Mouse (Mus musculus) embryonic fibroblast, embryonic 13.5 days (primary cell): ENCODE measurements around the gene Klhdc4. TPM values are rescaled to one million over a fixed set of nuclear protein-coding genes. Genes with fewer than 3 reads are reported as not detected.
A peak's percentile ranks its signal among the peaks of the same experiment; 100 is the strongest.

Experiments used
- H3K27ac ChIP-seq: 2 replicates; pipeline ENCODE4 v1.5.1; 2012; ENCODE audit warnings: low read length, control low read depth, inconsistent platforms; ENCODE audit not compliant: insufficient read depth
- H3K4me1 ChIP-seq: 2 replicates; pipeline ENCODE4 v1.6.1; 2011; ENCODE audit warnings: low read length; ENCODE audit not compliant: control insufficient read depth, insufficient read depth
- H3K4me3 ChIP-seq: 2 replicates; pipeline ENCODE4 v1.5.1; 2011; ENCODE audit warnings: mild to moderate bottlenecking, control low read depth, low read length; ENCODE audit not compliant: insufficient read depth
- CTCF ChIP-seq: IDR thresholded peaks from 2 replicates; pipeline ENCODE4 v1.5.1; 2011; ENCODE audit warnings: mild to moderate bottlenecking, control low read depth, low read length, moderate library complexity, borderline replicate concordance; ENCODE audit not compliant: insufficient read depth
- POLR2A ChIP-seq: IDR thresholded peaks from 2 replicates; pipeline ENCODE4 v1.6.1; 2011; ENCODE audit warnings: low read depth, mild to moderate bottlenecking, control low read depth, low read length, moderate library complexity
- polyA plus RNA-seq: library from polyadenylated mRNA; stranded (reverse); fragments of >200 nt; gene quantifications from 2 replicates; pipeline ENCODE4 v1.2.4, GENCODE M21; 2011; ENCODE audit warnings: low read depth; ENCODE audit not compliant: missing spikeins, insufficient read length

Klhdc4 gene
- 21.1 and 26.4 TPM in 2 replicates for polyA plus RNA-seq

- peak; percentile 85 for TF ChIP-seq POLR2A
- TF ChIP-seq CTCF: no peak
- H3K27ac ChIP-seq: peak within 1 kb of the TSS; percentile 20; the same call in 1 of the 2 replicates
These were observed at the start of gene Klhdc4 for GRCm38 (mm10) chr8:121829048-121829776. Gene Klhdc4 (minus strand): TSS chr8:121829569.

DNA sequence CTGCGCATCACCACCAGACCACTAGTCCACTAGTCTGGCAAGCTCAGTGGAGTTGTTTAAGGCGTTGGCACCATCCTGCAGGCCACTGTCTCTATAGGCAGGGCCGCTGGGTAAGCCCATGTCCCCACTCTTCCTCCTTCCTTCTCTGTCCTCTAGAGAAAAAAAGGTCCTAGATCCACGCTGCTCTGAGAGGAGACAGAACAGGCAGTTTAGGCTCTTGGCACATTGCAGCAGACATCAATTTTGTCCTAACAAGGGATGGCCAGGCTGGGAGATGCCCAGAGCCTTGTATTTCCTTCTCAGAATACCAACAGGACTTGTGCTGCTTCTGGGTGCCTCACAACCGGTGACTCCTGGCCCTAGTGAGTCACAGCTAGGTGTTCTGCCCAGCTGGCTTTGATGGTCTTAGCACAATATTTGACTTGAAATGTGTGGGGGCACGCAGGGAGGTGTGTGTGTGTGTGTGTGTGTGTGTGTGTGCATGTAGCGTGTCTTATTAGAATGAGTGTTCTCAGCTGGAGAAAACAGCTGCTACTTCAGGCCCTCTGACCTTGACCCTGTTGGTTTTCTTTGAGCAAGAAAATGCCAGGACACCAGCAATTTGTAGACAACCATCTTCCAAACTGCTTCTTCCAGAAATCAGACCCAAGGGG is 48.6 kb upstream of the Klhdc4 start:
- H3K27ac ChIP-seq: no peak overlapping the region
- no peaks in the 10 kb centered on the region for H3K4me1 ChIP-seq
- no peak overlapping the region for H3K4me3 ChIP-seq

More at GRCm38 (mm10) chr8:121829048-121829776, at the start of gene Klhdc4:
- Histone ChIP-seq H3K4me3 (peak within 1 kb of the TSS; percentile 85), H3K4me1 (no peaks in the 10 kb centered on the region)

DNA sequence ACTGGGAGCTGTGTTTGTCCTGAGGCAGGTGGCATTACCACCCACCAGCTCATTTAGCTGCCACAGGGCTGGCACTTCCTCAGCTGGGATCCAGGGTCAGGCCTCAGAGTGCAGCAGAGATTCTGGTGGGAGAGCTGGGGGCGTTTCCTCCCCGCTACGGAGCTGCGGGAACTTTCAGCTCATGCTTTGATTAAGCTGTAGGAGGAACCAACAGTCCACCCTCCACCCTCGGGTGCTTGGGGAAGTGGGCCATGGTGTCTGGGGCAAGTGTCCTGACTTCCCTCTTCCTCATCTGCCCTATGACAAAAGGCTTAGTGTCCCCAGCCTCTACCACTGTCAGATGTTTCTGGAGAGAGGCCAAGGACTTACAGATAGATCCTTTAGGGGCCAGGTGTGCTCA is 47.8 kb upstream of the Klhdc4 start:
- no peak overlapping the region for H3K4me3 ChIP-seq
- TF ChIP-seq POLR2A (no peak), CTCF (no peak)

More for the DNA sequence above, 48.6 kb upstream of the Klhdc4 start:
- TF ChIP-seq POLR2A (no peak), CTCF (no peak)

GRCm38 (mm10) chr8:121875517-121875916 is 46.1 kb upstream of the Klhdc4 start:
- no peak for TF ChIP-seq POLR2A
- no peak for TF ChIP-seq CTCF
- Histone ChIP-seq H3K4me3 (no peak overlapping the region), H3K4me1 (no peaks in the 10 kb centered on the region), H3K27ac (no peak overlapping the region)

More for the DNA sequence above, 47.8 kb upstream of the Klhdc4 start:
- Histone ChIP-seq H3K27ac (no peak overlapping the region), H3K4me1 (no peaks in the 10 kb centered on the region)

GRCm38 (mm10) chr8:121875045-121875444 is 45.7 kb upstream of the Klhdc4 start:
- TF ChIP-seq POLR2A: no peak
- TF ChIP-seq CTCF: no peak
- Histone ChIP-seq H3K27ac (no peak overlapping the region), H3K4me3 (no peak overlapping the region), H3K4me1 (no peaks in the 10 kb centered on the region)

- Histone ChIP-seq H3K4me3 (no peak overlapping the region), H3K27ac (no peak overlapping the region), H3K4me1 (no peaks in the 10 kb centered on the region)
- no peak for TF ChIP-seq POLR2A
- peak; percentile 78; the same call in 1 of the 2 replicates for TF ChIP-seq CTCF
These were observed 44.7 kb upstream of the Klhdc4 start for GRCm38 (mm10) chr8:121874031-121874430.

- TF ChIP-seq POLR2A: no peak
- TF ChIP-seq CTCF: no peak
- H3K27ac ChIP-seq: no peak overlapping the region
- no peaks in the 10 kb centered on the region for H3K4me1 ChIP-seq
- no peak overlapping the region for H3K4me3 ChIP-seq
These were observed 42.6 kb upstream of the Klhdc4 start for GRCm38 (mm10) chr8:121871833-121872440.

GRCm38 (mm10) chr8:121870190-121870589 is 40.8 kb upstream of the Klhdc4 start:
- TF ChIP-seq CTCF (no peak), POLR2A (no peak)
- H3K27ac ChIP-seq: no peak overlapping the region
- H3K4me1 ChIP-seq: no peaks in the 10 kb centered on the region
- no peak overlapping the region for H3K4me3 ChIP-seq

DNA sequence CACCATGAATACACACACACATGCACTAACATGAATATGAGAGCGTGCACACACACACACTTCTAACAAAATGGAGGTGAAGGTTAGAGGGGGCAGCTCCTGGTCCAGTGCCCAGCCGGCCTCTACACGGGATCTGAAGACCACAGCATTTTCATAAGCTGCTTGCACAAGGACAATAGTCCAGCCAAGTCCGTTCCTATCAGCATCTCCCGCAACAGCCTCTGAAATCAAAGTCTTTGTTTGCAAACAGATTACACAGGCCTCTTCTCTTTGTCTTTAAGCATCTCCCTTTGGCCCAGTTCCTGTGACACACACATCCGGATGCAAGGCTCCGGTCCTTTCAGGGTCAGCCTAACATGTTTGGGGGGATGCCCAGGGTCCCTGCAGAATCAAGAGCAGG is 39.5 kb upstream of the Klhdc4 start:
- H3K4me3 ChIP-seq: no peak overlapping the region
- H3K27ac ChIP-seq: no peak overlapping the region
- no peaks in the 10 kb centered on the region for H3K4me1 ChIP-seq
- TF ChIP-seq CTCF (no peak), POLR2A (no peak)

- H3K4me3 ChIP-seq: no peak overlapping the region
- no peaks in the 10 kb centered on the region for H3K4me1 ChIP-seq
- no peak for TF ChIP-seq CTCF
- TF ChIP-seq POLR2A: no peak
- no peak overlapping the region for H3K27ac ChIP-seq
These were observed 38.8 kb upstream of the Klhdc4 start for GRCm38 (mm10) chr8:121868196-121868595.
